ENCODE assay signal across 8 mouse cellular contexts in genomic region chr11:4118081-4118921, GRCm38 (mm10). TPM values are rescaled to one million over a fixed set of nuclear protein-coding genes. Genes with fewer than 3 reads are reported as not detected.
A peak's percentile ranks its signal among the peaks of the same experiment; 100 is the strongest.
DNase-seq lines count a peak whose midpoint lies in the region; ATAC-seq and TF ChIP-seq lines count a peak whose summit lies in the region.

No protein-coding gene starts in this region.

- H3K9ac ChIP-seq in ES-E14 (ENCODE audit: insufficient read depth, low read depth, low read length, poor library complexity, severe bottlenecking), result peak overlapping the region; percentile 63
- peak overlapping the region; percentile 77 for H3K9ac ChIP-seq in forebrain, embryonic 11.5 days (ENCODE audit: low read length)
- H3K9ac ChIP-seq in heart, embryonic 16.5 days (ENCODE audit: low read length), result peak overlapping the region; percentile 71
- H3K9ac ChIP-seq in liver, embryonic 15.5 days, result peak overlapping the region; percentile 58
- H3K9ac ChIP-seq in neural tube, embryonic 14.5 days (replicated peaks; ENCODE audit: low read depth, low read length), result peak overlapping the region; percentile 68

- no peaks in the 10 kb centered on the region for H3K36me3 ChIP-seq in ES-E14 (ENCODE audit: control insufficient read depth, insufficient read depth, low read length, poor library complexity, severe bottlenecking)
- no peaks in the 10 kb centered on the region for H3K36me3 ChIP-seq in forebrain, embryonic 11.5 days (ENCODE audit: control insufficient read depth, insufficient read depth, low read length)
- H3K36me3 ChIP-seq in heart, embryonic 16.5 days (ENCODE audit: control insufficient read depth, insufficient read depth), result no peaks in the 10 kb centered on the region
- H3K36me3 ChIP-seq in liver, embryonic 15.5 days (replicated peaks), result no peaks in the 10 kb centered on the region
- H3K36me3 ChIP-seq in neural tube, embryonic 14.5 days (ENCODE audit: control insufficient read depth, insufficient read depth, low read length), result no peaks in the 10 kb centered on the region

- peak overlapping the region; percentile 60 to 81 for H3K4me3 ChIP-seq in ES-E14 (ENCODE audit: insufficient read depth in 1 of 2, low read depth in 1 of 2, low read length in 2 of 2, poor library complexity in 1 of 2, severe bottlenecking in 1 of 2)
- peak overlapping the region; percentile 57 for H3K4me3 ChIP-seq in forebrain, embryonic 11.5 days (ENCODE audit: low read depth, low read length)
- H3K4me3 ChIP-seq in heart, embryonic 16.5 days (ENCODE audit: low read length), result peak overlapping the region; percentile 57
- H3K4me3 ChIP-seq in liver, embryonic 15.5 days (replicated peaks), result peak overlapping the region; percentile 65
- peak overlapping the region; percentile 60 for H3K4me3 ChIP-seq in neural tube, embryonic 14.5 days (ENCODE audit: low read depth, low read length)

- in situ Hi-C loops in ES-E14 (cut with MboI; ENCODE audit: low sequenced_read_pairs in 2 of 2, unreplicated experiment in 2 of 2), result no loop called here

- no peaks in the 10 kb centered on the region for H3K9me3 ChIP-seq in ES-E14 (ENCODE audit: control insufficient read depth, insufficient read depth, low read depth, low read length)
- H3K9me3 ChIP-seq in forebrain, embryonic 11.5 days (ENCODE audit: control insufficient read depth, low read length), result no peaks in the 10 kb centered on the region
- H3K9me3 ChIP-seq in heart, embryonic 16.5 days (replicated peaks; ENCODE audit: control insufficient read depth, low read length), result no peaks in the 10 kb centered on the region
- H3K9me3 ChIP-seq in liver, embryonic 15.5 days (replicated peaks), result no peaks in the 10 kb centered on the region
- H3K9me3 ChIP-seq in neural tube, embryonic 14.5 days (ENCODE audit: control insufficient read depth, low read length), result no peaks in the 10 kb centered on the region

- H3K4me1 ChIP-seq in ES-E14 (ENCODE audit: control insufficient read depth in 2 of 2, insufficient read depth in 2 of 2, low read length in 2 of 2, poor library complexity in 1 of 2), result peaks cover 2 to 13% of the 10 kb centered on the region in 2 experiments; a peak in 2 of 4 replicates
- H3K4me1 ChIP-seq in forebrain, embryonic 11.5 days (replicated peaks; ENCODE audit: control insufficient read depth, insufficient read depth, low read length), result 0 out of 2 replicates have a peak, but pooled peaks cover 5% of the 10 kb centered on the region
- peaks cover 31% of the 10 kb centered on the region for H3K4me1 ChIP-seq in heart, embryonic 16.5 days (ENCODE audit: control insufficient read depth, insufficient read depth, low read length)
- H3K4me1 ChIP-seq in liver, embryonic 15.5 days (replicated peaks), result peaks cover 53% of the 10 kb centered on the region
- peaks cover 6% of the 10 kb centered on the region; the same call in 1 of the 2 replicates for H3K4me1 ChIP-seq in neural tube, embryonic 14.5 days (ENCODE audit: control insufficient read depth, insufficient read depth, low read length)

- WGBS in forebrain, embryonic 11.5 days, result 2% methylated on average over 41 of the region's 41 CpGs
- 2% methylated on average over 41 of the region's 41 CpGs for WGBS in heart, embryonic 16.5 days
- WGBS in liver, embryonic 15.5 days (ENCODE audit: insufficient replicate concordance), result 3% methylated on average over 41 of the region's 41 CpGs
- 3% methylated on average over 41 of the region's 41 CpGs for WGBS in neural tube, embryonic 14.5 days

- DNase-seq in ES-E14 (ENCODE audit: low read depth, low spot score), result peak; percentile 68
- peak; percentile 44 for DNase-seq in c-Kit-positive CD71-positive TER-119-positive erythroid progenitor cells, embryonic 14.5 days (ENCODE audit: low spot score)
- peak; percentile 83 for DNase-seq in forebrain, embryonic 11.5 days (ENCODE audit: low spot score)
- peak; percentile 85 for DNase-seq in kidney, postnatal 10 days
- peak; percentile 70 for DNase-seq in testis, postnatal 14 days (ENCODE audit: low spot score)

- H3K27ac ChIP-seq in ES-E14 (ENCODE audit: insufficient read depth, low read depth, low read length, poor library complexity, severe bottlenecking), result no peak overlapping the region
- H3K27ac ChIP-seq in forebrain, embryonic 11.5 days (ENCODE audit: low read depth, low read length), result no peak overlapping the region
- no peak overlapping the region for H3K27ac ChIP-seq in heart, embryonic 16.5 days (ENCODE audit: low read length)
- H3K27ac ChIP-seq in liver, embryonic 15.5 days (replicated peaks), result peak overlapping the region; percentile 59
- H3K27ac ChIP-seq in neural tube, embryonic 14.5 days (ENCODE audit: low read depth, low read length), result peak overlapping the region; percentile 30; the same call in 1 of the 2 replicates

- peak; percentile 80 for ATAC-seq in forebrain, embryonic 11.5 days (replicated peaks; ENCODE audit: low FRiP score)
- 0 out of 2 replicates have a peak, but pooled peaks have one; percentile 28 for ATAC-seq in heart, embryonic 16.5 days (replicated peaks; ENCODE audit: extremely low read depth, insufficient read depth, low FRiP score)
- ATAC-seq in liver, embryonic 15.5 days (ENCODE audit: insufficient read depth), result peak; percentile 40
- peak; percentile 62 for ATAC-seq in neural tube, embryonic 14.5 days (ENCODE audit: low read depth)

- peak overlapping the region; percentile 96 for H3K4me2 ChIP-seq in forebrain, embryonic 11.5 days (ENCODE audit: low read depth, low read length, severe bottlenecking)
- H3K4me2 ChIP-seq in heart, embryonic 16.5 days (ENCODE audit: low read depth, low read length), result peak overlapping the region; percentile 93
- peak overlapping the region; percentile 81 for H3K4me2 ChIP-seq in liver, embryonic 15.5 days
- H3K4me2 ChIP-seq in neural tube, embryonic 14.5 days (ENCODE audit: low read depth, low read length), result peak overlapping the region; percentile 88

- peaks cover 3% of the 10 kb centered on the region; the same call in 1 of the 2 replicates for H3K27me3 ChIP-seq in forebrain, embryonic 11.5 days (ENCODE audit: control insufficient read depth, insufficient read depth, low read length)
- H3K27me3 ChIP-seq in heart, embryonic 16.5 days (ENCODE audit: control insufficient read depth, insufficient read depth, low read length), result peaks cover 10% of the 10 kb centered on the region
- peaks cover 53% of the 10 kb centered on the region for H3K27me3 ChIP-seq in liver, embryonic 15.5 days
- no peaks in the 10 kb centered on the region for H3K27me3 ChIP-seq in neural tube, embryonic 14.5 days (ENCODE audit: control insufficient read depth, insufficient read depth, low read length)

TF ChIP-seq in ES-E14, 5 proteins besides CTCF, POLR2A, EP300 and RAD21:
- TF ChIP-seq ZC3H11A (IDR thresholded peaks at IDR 0.05; ENCODE audit: borderline replicate concordance, low read depth, low read length) (no peak), ZNF384 (IDR thresholded peaks at IDR 0.05; ENCODE audit: low read depth, low read length) (no peak)

RNA-seq across cellular contexts. Expression of gene Sec14l2, which starts 4.9 kb away (rescaled TPM):
- total RNA-seq in ES-E14 (2012; rRNA removed), result 7.9 and 9.0 TPM in 2 replicates
- polyA plus RNA-seq in forebrain, embryonic 11.5 days (2014; fragmentation: Nextera tagmentation; extraction: Ambion mirVana), result 2.1 TPM in 2 replicates
- polyA plus RNA-seq in heart, embryonic 16.5 days (2015; fragmentation: Nextera tagmentation; extraction: Ambion mirVana), result 0.42 and 0.97 TPM in 2 replicates
- polyA plus RNA-seq in liver, embryonic 15.5 days (2015; fragmentation: Nextera tagmentation; extraction: Ambion mirVana), result 9.1 and 11.0 TPM in 2 replicates
- polyA plus RNA-seq in neural tube, embryonic 14.5 days (2014; fragmentation: Nextera tagmentation; extraction: Ambion mirVana), result 3.9 and 5.0 TPM in 2 replicates

RNA-seq across cellular contexts. Expression of gene Rnf215, which starts 16.7 kb away (rescaled TPM):
- total RNA-seq in ES-E14 (2012; rRNA removed), result 19.5 and 28.8 TPM in 2 replicates
- 25.0 and 31.4 TPM in 2 replicates for polyA plus RNA-seq in forebrain, embryonic 11.5 days (2014; fragmentation: Nextera tagmentation; extraction: Ambion mirVana)
- 19.2 and 20.6 TPM in 2 replicates for polyA plus RNA-seq in heart, embryonic 16.5 days (2015; fragmentation: Nextera tagmentation; extraction: Ambion mirVana)
- 5.0 and 5.9 TPM in 2 replicates for polyA plus RNA-seq in liver, embryonic 15.5 days (2015; fragmentation: Nextera tagmentation; extraction: Ambion mirVana)
- 51.0 and 53.3 TPM in 2 replicates for polyA plus RNA-seq in neural tube, embryonic 14.5 days (2014; fragmentation: Nextera tagmentation; extraction: Ambion mirVana)

RNA-seq across cellular contexts. Expression of gene Mtfp1, which starts 23.1 kb away (rescaled TPM):
- 12.7 and 20.5 TPM in 2 replicates for total RNA-seq in ES-E14 (2012; rRNA removed)
- 7.9 and 8.9 TPM in 2 replicates for polyA plus RNA-seq in forebrain, embryonic 11.5 days (2014; fragmentation: Nextera tagmentation; extraction: Ambion mirVana)
- 41.6 and 42.5 TPM in 2 replicates for polyA plus RNA-seq in heart, embryonic 16.5 days (2015; fragmentation: Nextera tagmentation; extraction: Ambion mirVana)
- polyA plus RNA-seq in liver, embryonic 15.5 days (2015; fragmentation: Nextera tagmentation; extraction: Ambion mirVana), result 20.4 and 23.2 TPM in 2 replicates
- polyA plus RNA-seq in neural tube, embryonic 14.5 days (2014; fragmentation: Nextera tagmentation; extraction: Ambion mirVana), result 8.4 and 12.3 TPM in 2 replicates

RNA-seq across cellular contexts. Expression of gene Ccdc157, which starts 41.8 kb away (rescaled TPM):
- 4.3 and 5.8 TPM in 2 replicates for total RNA-seq in ES-E14 (2012; rRNA removed)
- 5.3 and 5.9 TPM in 2 replicates for polyA plus RNA-seq in forebrain, embryonic 11.5 days (2014; fragmentation: Nextera tagmentation; extraction: Ambion mirVana)
- polyA plus RNA-seq in heart, embryonic 16.5 days (2015; fragmentation: Nextera tagmentation; extraction: Ambion mirVana), result 4.5 and 5.0 TPM in 2 replicates
- polyA plus RNA-seq in liver, embryonic 15.5 days (2015; fragmentation: Nextera tagmentation; extraction: Ambion mirVana), result 0.47 and 0.76 TPM in 2 replicates
- 5.8 and 6.7 TPM in 2 replicates for polyA plus RNA-seq in neural tube, embryonic 14.5 days (2014; fragmentation: Nextera tagmentation; extraction: Ambion mirVana)

RNA-seq across cellular contexts. Expression of gene Sf3a1, which starts 41.8 kb away (rescaled TPM):
- 49.1 and 57.4 TPM in 2 replicates for total RNA-seq in ES-E14 (2012; rRNA removed)
- 107 and 108 TPM in 2 replicates for polyA plus RNA-seq in forebrain, embryonic 11.5 days (2014; fragmentation: Nextera tagmentation; extraction: Ambion mirVana)
- polyA plus RNA-seq in heart, embryonic 16.5 days (2015; fragmentation: Nextera tagmentation; extraction: Ambion mirVana), result 31.1 and 34.1 TPM in 2 replicates
- polyA plus RNA-seq in liver, embryonic 15.5 days (2015; fragmentation: Nextera tagmentation; extraction: Ambion mirVana), result 19.3 and 19.4 TPM in 2 replicates
- polyA plus RNA-seq in neural tube, embryonic 14.5 days (2014; fragmentation: Nextera tagmentation; extraction: Ambion mirVana), result 53.0 and 56.6 TPM in 2 replicates

Comparison
In these comparisons a context has a peak if more than half of its experiments do, and no peak if none do; other contexts are left out.
1. H3K27ac ChIP-seq: peak in liver, embryonic 15.5 days (single experiment) and neural tube, embryonic 14.5 days (single experiment); none in ES-E14 (single experiment), forebrain, embryonic 11.5 days (single experiment) and heart, embryonic 16.5 days (single experiment).
2. ATAC-seq: peak in every context shown above with its lines; median percentile 80 in forebrain, embryonic 11.5 days; 62 in neural tube, embryonic 14.5 days; 40 in liver, embryonic 15.5 days; 28 in heart, embryonic 16.5 days.
3. Peak in every context shown above with its lines, with median percentiles within 50 percentile points of each other: DNase-seq, H3K4me3 ChIP-seq, H3K9ac ChIP-seq and H3K4me2 ChIP-seq.